Mouse (Mus musculus): ENCODE measurements around the gene Fam19a2. TPM values are rescaled to one million over a fixed set of nuclear protein-coding genes. Genes with fewer than 3 reads are reported as not detected.

Fam19a2 gene
- polyA plus RNA-seq, 1 experiment: 0.31 TPM

GRCm38 (mm10) chr10:123567677-123568076 lies 303.9 kb downstream of the Fam19a2 start:
- no peak for DNase-seq
- no peaks in the 10 kb centered on the region for H3K27me3 ChIP-seq (ENCODE audit: control insufficient read depth, insufficient read depth, low read length)
- H3K4me1 ChIP-seq (replicated peaks; ENCODE audit: control insufficient read depth, insufficient read depth, low read length): no peaks in the 10 kb centered on the region
- no peak overlapping the region for H3K4me3 ChIP-seq (ENCODE audit: control insufficient read depth, insufficient read depth, low read length)
- H3K27ac ChIP-seq (ENCODE audit: control insufficient read depth, insufficient read depth, low read length): no peak overlapping the region
- WGBS: 98% methylated on average over 1 of the region's 1 CpGs
- TF ChIP-seq CTCF (IDR thresholded peaks at IDR 0.05; ENCODE audit: borderline replicate concordance, control insufficient read depth, extremely low read depth, insufficient read depth, low read length, poor library complexity) (no peak), POLR2A (IDR thresholded peaks at IDR 0.05; ENCODE audit: control insufficient read depth, extremely low read depth, insufficient read depth, low read length, poor library complexity) (no peak)
- H3K36me3 ChIP-seq (ENCODE audit: control insufficient read depth, insufficient read depth, low read length): no peaks in the 10 kb centered on the region

GRCm38 (mm10) chr10:123570616-123571188 lies 306.9 kb downstream of the Fam19a2 start:
- Histone ChIP-seq H3K36me3 (ENCODE audit: control insufficient read depth, insufficient read depth, low read length) (no peaks in the 10 kb centered on the region), H3K27ac (ENCODE audit: control insufficient read depth, insufficient read depth, low read length) (no peak overlapping the region), H3K27me3 (ENCODE audit: control insufficient read depth, insufficient read depth, low read length) (no peaks in the 10 kb centered on the region), H3K4me3 (ENCODE audit: control insufficient read depth, insufficient read depth, low read length) (no peak overlapping the region), H3K4me1 (replicated peaks; ENCODE audit: control insufficient read depth, insufficient read depth, low read length) (no peaks in the 10 kb centered on the region)
- WGBS: 87% methylated on average over 10 of the region's 10 CpGs
- DNase-seq: no peak
- TF ChIP-seq CTCF (IDR thresholded peaks at IDR 0.05; ENCODE audit: borderline replicate concordance, control insufficient read depth, extremely low read depth, insufficient read depth, low read length, poor library complexity): no peak
- TF ChIP-seq POLR2A (IDR thresholded peaks at IDR 0.05; ENCODE audit: control insufficient read depth, extremely low read depth, insufficient read depth, low read length, poor library complexity): no peak

DNA sequence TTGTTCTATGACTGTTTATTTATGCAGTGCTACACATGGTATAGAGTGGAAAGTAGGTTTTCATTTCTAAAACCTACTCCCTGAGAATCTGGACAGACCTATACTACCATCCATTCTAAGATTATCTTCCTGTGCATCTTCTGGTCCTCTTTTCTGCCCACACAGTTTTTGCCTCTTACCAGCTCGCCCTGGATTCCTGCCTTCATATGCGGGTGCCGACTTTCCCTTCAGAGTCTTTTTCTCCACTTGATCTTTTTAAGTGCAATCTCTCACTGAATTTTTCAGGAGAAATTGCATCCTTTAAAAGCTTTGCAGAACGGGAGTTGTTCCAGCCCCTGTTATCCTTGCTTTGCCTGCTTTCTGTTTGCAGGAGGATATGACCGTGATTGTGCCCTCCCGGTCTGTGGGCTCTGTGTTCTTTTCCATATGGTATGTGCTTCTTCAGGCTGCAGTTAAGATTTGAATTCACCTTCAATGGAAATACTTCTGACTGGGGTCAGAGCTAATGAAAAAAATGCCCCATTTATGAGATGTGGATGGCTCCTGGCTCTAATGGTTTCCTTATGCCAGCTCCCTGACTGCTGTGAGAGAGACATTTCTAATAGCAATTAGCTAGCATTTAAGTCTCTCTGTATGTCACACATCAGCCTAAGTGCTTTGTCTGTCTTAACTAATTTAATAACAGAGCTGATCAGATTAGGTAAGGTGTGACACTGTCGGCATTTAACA lies 308.7 kb downstream of the Fam19a2 start:
- WGBS: 91% methylated on average over 7 of the region's 7 CpGs
- Histone ChIP-seq H3K4me3 (ENCODE audit: control insufficient read depth, insufficient read depth, low read length) (no peak overlapping the region), H3K36me3 (ENCODE audit: control insufficient read depth, insufficient read depth, low read length) (no peaks in the 10 kb centered on the region), H3K4me1 (replicated peaks; ENCODE audit: control insufficient read depth, insufficient read depth, low read length) (no peaks in the 10 kb centered on the region), H3K27me3 (ENCODE audit: control insufficient read depth, insufficient read depth, low read length) (no peaks in the 10 kb centered on the region), H3K27ac (ENCODE audit: control insufficient read depth, insufficient read depth, low read length) (no peak overlapping the region)
- TF ChIP-seq CTCF (IDR thresholded peaks at IDR 0.05; ENCODE audit: borderline replicate concordance, control insufficient read depth, extremely low read depth, insufficient read depth, low read length, poor library complexity): no peak
- TF ChIP-seq POLR2A (IDR thresholded peaks at IDR 0.05; ENCODE audit: control insufficient read depth, extremely low read depth, insufficient read depth, low read length, poor library complexity): no peak
- DNase-seq: no peak

GRCm38 (mm10) chr10:123577823-123578222 lies 314.0 kb downstream of the Fam19a2 start:
- 88% methylated on average over 4 of the region's 4 CpGs for WGBS
- Histone ChIP-seq H3K4me3 (ENCODE audit: control insufficient read depth, insufficient read depth, low read length) (no peak overlapping the region), H3K36me3 (ENCODE audit: control insufficient read depth, insufficient read depth, low read length) (no peaks in the 10 kb centered on the region), H3K27ac (ENCODE audit: control insufficient read depth, insufficient read depth, low read length) (no peak overlapping the region), H3K4me1 (replicated peaks; ENCODE audit: control insufficient read depth, insufficient read depth, low read length) (no peaks in the 10 kb centered on the region), H3K27me3 (ENCODE audit: control insufficient read depth, insufficient read depth, low read length) (no peaks in the 10 kb centered on the region)
- DNase-seq: no peak
- no peak for TF ChIP-seq POLR2A (IDR thresholded peaks at IDR 0.05; ENCODE audit: control insufficient read depth, extremely low read depth, insufficient read depth, low read length, poor library complexity)

GRCm38 (mm10) chr10:123579012-123579411 lies 315.2 kb downstream of the Fam19a2 start:
- DNase-seq: no peak
- TF ChIP-seq CTCF (IDR thresholded peaks at IDR 0.05; ENCODE audit: borderline replicate concordance, control insufficient read depth, extremely low read depth, insufficient read depth, low read length, poor library complexity) (no peak), POLR2A (IDR thresholded peaks at IDR 0.05; ENCODE audit: control insufficient read depth, extremely low read depth, insufficient read depth, low read length, poor library complexity) (no peak)
- 73% methylated on average over 2 of the region's 2 CpGs for WGBS

GRCm38 (mm10) chr10:123595043-123595442 lies 331.2 kb downstream of the Fam19a2 start:
- DNase-seq: no peak
- H3K27ac ChIP-seq (ENCODE audit: control insufficient read depth, insufficient read depth, low read length): no peak overlapping the region
- H3K27me3 ChIP-seq (ENCODE audit: control insufficient read depth, insufficient read depth, low read length): no peaks in the 10 kb centered on the region
- H3K4me3 ChIP-seq (ENCODE audit: control insufficient read depth, insufficient read depth, low read length): no peak overlapping the region
- no peaks in the 10 kb centered on the region for H3K36me3 ChIP-seq (ENCODE audit: control insufficient read depth, insufficient read depth, low read length)
- TF ChIP-seq POLR2A (IDR thresholded peaks at IDR 0.05; ENCODE audit: control insufficient read depth, extremely low read depth, insufficient read depth, low read length, poor library complexity) (no peak), CTCF (IDR thresholded peaks at IDR 0.05; ENCODE audit: borderline replicate concordance, control insufficient read depth, extremely low read depth, insufficient read depth, low read length, poor library complexity) (no peak)
- H3K4me1 ChIP-seq (replicated peaks; ENCODE audit: control insufficient read depth, insufficient read depth, low read length): no peaks in the 10 kb centered on the region

More at GRCm38 (mm10) chr10:123579012-123579411, 315.2 kb downstream of the Fam19a2 start:
- no peaks in the 10 kb centered on the region for H3K27me3 ChIP-seq (ENCODE audit: control insufficient read depth, insufficient read depth, low read length)
- H3K4me3 ChIP-seq (ENCODE audit: control insufficient read depth, insufficient read depth, low read length): no peak overlapping the region
- H3K36me3 ChIP-seq (ENCODE audit: control insufficient read depth, insufficient read depth, low read length): no peaks in the 10 kb centered on the region
- H3K27ac ChIP-seq (ENCODE audit: control insufficient read depth, insufficient read depth, low read length): no peak overlapping the region
- H3K4me1 ChIP-seq (replicated peaks; ENCODE audit: control insufficient read depth, insufficient read depth, low read length): no peaks in the 10 kb centered on the region
